Mouse (Mus musculus) kidney, embryonic 14.5 days (tissue): Measurements from ENCODE around the gene Uggt2. TPM values are rescaled to one million over a fixed set of nuclear protein-coding genes. Genes with fewer than 3 reads are reported as not detected.

Experiments
- ATAC-seq: fragments of 200-750 bp; cut with Nextera tagmentation; 2 replicates; pipeline ENCODE4 v1.8.0; 2017; ENCODE audit warnings: moderate number of reproducible peaks, mild to moderate bottlenecking, moderate TSS enrichment, moderate library complexity; ENCODE audit not compliant: low FRiP score, low TSS enrichment
- H3K27ac ChIP-seq: fragments of 300-500 bp; sonication (generic); 2 replicates; pipeline ENCODE4 v1.5.1; 2014; ENCODE audit warnings: low read depth, mild to moderate bottlenecking, low read length, moderate library complexity, mixed read lengths
- H3K27me3 ChIP-seq: fragments of 300-500 bp; sonication (generic); 2 replicates; pipeline ENCODE4 v1.6.1; 2014; ENCODE audit warnings: mild to moderate bottlenecking, low read length; ENCODE audit not compliant: control insufficient read depth, insufficient read depth
- H3K36me3 ChIP-seq: fragments of 300-500 bp; sonication (generic); 2 replicates; pipeline ENCODE4 v1.6.1; 2014; ENCODE audit warnings: low read length, mixed read lengths; ENCODE audit not compliant: control insufficient read depth, insufficient read depth
- H3K4me1 ChIP-seq: fragments of 300-500 bp; sonication (generic); 2 replicates; pipeline ENCODE4 v1.6.1; 2014; ENCODE audit warnings: low read length, mixed read lengths; ENCODE audit not compliant: control insufficient read depth, insufficient read depth
- H3K4me2 ChIP-seq: fragments of 300-500 bp; sonication (generic); replicated peaks from 2 replicates; pipeline ENCODE4 v1.6.1; 2014; ENCODE audit warnings: low read depth, mild to moderate bottlenecking, low read length
- H3K4me3 ChIP-seq: fragments of 300-500 bp; sonication (generic); 2 replicates; pipeline ENCODE4 v1.5.1; 2014; ENCODE audit warnings: mild to moderate bottlenecking, low read length
- H3K9ac ChIP-seq: fragments of 300-500 bp; sonication (generic); 2 replicates; pipeline ENCODE4 v1.6.1; 2014; ENCODE audit warnings: low read depth, mild to moderate bottlenecking, low read length, moderate library complexity
- H3K9me3 ChIP-seq: fragments of 300-500 bp; sonication (generic); 2 replicates; pipeline ENCODE4 v1.6.1; 2016; ENCODE audit warnings: low read length; ENCODE audit not compliant: control insufficient read depth
- WGBS: fragments of 180-500 bp; shearing (Covaris S2); extraction: QIAGEN DNeasy Blood & Tissue Kit; methylation state at CpG from one replicate; pipeline ENCODE4 v1.1.7; 2014; 5-methylcytosine and 5-hydroxymethylcytosine counted together
- polyA plus RNA-seq: library from polyadenylated mRNA; unstranded; fragments of >200 nt; fragmentation: Nextera tagmentation; extraction: Ambion mirVana; gene quantifications from 2 replicates; pipeline ENCODE4 v1.2.1, GENCODE M21; 2014

Gene Uggt2
- polyA plus RNA-seq = 12.5 and 18.1 TPM in 2 replicates

DNA sequence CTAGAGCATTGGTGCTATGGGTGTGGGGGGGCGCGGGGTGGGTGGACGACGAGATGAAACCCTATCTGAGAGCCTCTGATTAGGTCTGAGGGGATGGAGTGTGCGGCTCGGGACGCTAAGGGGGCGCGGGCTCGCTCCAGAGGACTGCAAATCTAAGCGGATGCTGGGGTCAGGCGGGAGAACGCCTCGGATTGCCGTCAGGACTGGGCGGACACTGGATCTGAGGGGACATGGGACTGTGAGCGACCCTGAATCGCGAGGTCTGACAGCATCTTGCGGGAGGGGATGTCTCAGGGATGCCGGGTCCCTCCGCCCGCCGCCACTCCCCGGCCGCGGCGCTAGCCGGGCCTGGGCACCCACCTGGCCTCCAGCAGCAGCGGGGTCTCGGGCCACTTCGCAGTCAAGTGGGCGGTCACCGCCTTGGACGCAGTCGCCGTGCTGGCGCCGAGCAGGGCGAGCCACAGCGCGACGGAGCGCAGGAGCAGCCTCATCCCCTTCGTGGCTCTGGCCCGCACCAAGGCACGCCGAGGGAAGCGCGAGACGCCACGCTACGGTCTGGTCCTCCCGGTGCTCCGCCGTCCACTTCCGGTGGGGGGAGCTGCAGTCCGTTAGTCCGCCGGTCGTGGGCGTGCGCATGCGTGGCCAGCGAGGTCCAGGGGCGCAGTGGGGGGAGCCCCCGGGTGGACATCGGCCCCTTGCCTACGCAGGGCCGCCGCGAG is at the start of gene Uggt2:
Uggt2 (minus strand) TSS at position 580 of the 719 bp plus-strand sequence.
- Histone ChIP-seq H3K4me3 (peak within 1 kb of the TSS; percentile 87), H3K9me3 (no peaks in the 10 kb centered on the region), H3K4me2 (peak within 1 kb of the TSS; percentile 87), H3K27ac (peak within 1 kb of the TSS; percentile 59), H3K9ac (peak within 1 kb of the TSS; percentile 86), H3K4me1 (peaks cover 10% of the 10 kb centered on the region; the same call in 1 of the 2 replicates), H3K27me3 (no peaks in the 10 kb centered on the region), H3K36me3 (no peaks in the 10 kb centered on the region; the same call in 1 of the 2 replicates)
- peak; percentile 96 for ATAC-seq
- WGBS = under 1% methylated on average over 67 of the region's 72 CpGs

DNA sequence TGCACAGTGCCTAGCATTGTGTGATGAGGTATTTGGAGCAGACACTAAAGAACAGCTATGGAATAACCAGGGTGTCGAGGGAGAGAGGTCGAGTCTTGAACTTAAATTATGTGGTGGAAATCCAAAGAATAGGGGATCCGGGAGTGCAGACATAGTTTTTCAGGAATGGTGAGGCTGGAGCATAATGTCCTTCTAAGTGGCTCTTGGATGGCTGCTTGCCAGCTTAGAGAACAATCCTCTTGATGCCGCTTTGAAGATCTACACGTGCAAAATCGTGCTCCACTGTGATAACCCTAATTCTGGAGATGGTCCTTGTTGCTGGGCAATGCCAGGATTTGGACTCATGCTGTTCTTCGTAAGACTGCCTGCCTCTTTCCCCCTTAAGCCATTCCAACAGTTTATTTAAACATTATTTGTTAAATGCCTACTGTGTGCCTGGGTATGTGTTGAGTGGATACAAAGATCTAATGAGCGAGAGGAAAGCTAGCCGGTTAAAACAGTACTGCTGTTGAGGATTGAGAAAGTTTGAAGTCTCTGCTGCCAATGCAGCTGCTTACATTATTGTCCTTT is 40.2 kb upstream of the Uggt2 start:
- H3K27ac ChIP-seq = no peak overlapping the region
- WGBS = 43% methylated on average over 9 of the region's 9 CpGs

GRCm38 (mm10) chr14:119138786-119139100 is 39.5 kb upstream of the Uggt2 start:
- no peak for ATAC-seq
- H3K27me3 ChIP-seq = peaks cover 42% of the 10 kb centered on the region
- H3K4me1 ChIP-seq = 0 out of 2 replicates have a peak, but pooled peaks cover 6% of the 10 kb centered on the region
- WGBS = 4% methylated on average over 19 of the region's 20 CpGs
- 0 out of 2 replicates have a peak overlapping the region, but pooled peaks have one; percentile 59 for H3K9ac ChIP-seq
- peak overlapping the region; percentile 63 for H3K4me3 ChIP-seq
- no peak overlapping the region for H3K27ac ChIP-seq
- no peaks in the 10 kb centered on the region for H3K36me3 ChIP-seq
- H3K4me2 ChIP-seq = peak overlapping the region; percentile 98
- no peaks in the 10 kb centered on the region for H3K9me3 ChIP-seq

More for the DNA sequence above, 40.2 kb upstream of the Uggt2 start:
- Histone ChIP-seq H3K4me3 (peak overlapping the region; percentile 63; the same call in 1 of the 2 replicates), H3K36me3 (no peaks in the 10 kb centered on the region), H3K9me3 (no peaks in the 10 kb centered on the region), H3K4me1 (0 out of 2 replicates have a peak, but pooled peaks cover 6% of the 10 kb centered on the region), H3K9ac (no peak overlapping the region), H3K4me2 (no peak overlapping the region), H3K27me3 (peaks cover 42% of the 10 kb centered on the region)
- no peak for ATAC-seq

- peak within 1 kb of the TSS; percentile 59 for H3K9ac ChIP-seq
- no peaks in the 10 kb centered on the region for H3K9me3 ChIP-seq
- peak within 1 kb of the TSS; percentile 63 for H3K4me3 ChIP-seq
- WGBS = under 1% methylated on average over 84 of the region's 100 CpGs
- H3K27ac ChIP-seq = no peak within 1 kb of the TSS
- H3K4me2 ChIP-seq = peak within 1 kb of the TSS; percentile 98
- H3K27me3 ChIP-seq = peaks cover 42% of the 10 kb centered on the region
- peak; percentile 71 for ATAC-seq
- H3K36me3 ChIP-seq = no peaks in the 10 kb centered on the region
- 0 out of 2 replicates have a peak, but pooled peaks cover 6% of the 10 kb centered on the region for H3K4me1 ChIP-seq
These were observed 38.9 kb upstream of the Uggt2 start, which contains the start of gene Hs6st3 for GRCm38 (mm10) chr14:119137906-119138785. Gene Hs6st3 (plus strand): TSS chr14:119138341.

GRCm38 (mm10) chr14:119137512-119137905 is 38.3 kb upstream of the Uggt2 start:
- Histone ChIP-seq H3K27ac (no peak overlapping the region), H3K9ac (peak overlapping the region; percentile 59), H3K27me3 (peaks cover 42% of the 10 kb centered on the region), H3K9me3 (no peaks in the 10 kb centered on the region), H3K4me3 (peak overlapping the region; percentile 63), H3K4me1 (0 out of 2 replicates have a peak, but pooled peaks cover 6% of the 10 kb centered on the region), H3K4me2 (peak overlapping the region; percentile 98), H3K36me3 (no peaks in the 10 kb centered on the region)
- ATAC-seq = peak; percentile 85
- WGBS = under 1% methylated on average over 38 of the region's 38 CpGs

DNA sequence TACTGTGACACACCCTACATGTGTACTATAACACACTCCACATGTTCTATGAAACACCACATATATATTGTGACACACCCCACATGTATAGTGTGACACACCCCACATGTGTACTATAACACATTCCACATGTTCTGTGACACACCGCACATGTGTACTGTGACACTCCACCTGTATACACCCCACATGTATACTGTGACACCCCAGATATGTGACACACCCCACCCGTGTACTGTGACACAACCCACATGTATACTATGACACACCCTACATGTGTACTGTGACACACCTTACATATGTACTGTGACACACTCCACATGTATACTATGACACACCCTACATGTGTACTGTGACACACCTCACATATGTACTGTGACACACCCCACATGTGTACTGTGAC is 28.1 kb upstream of the Uggt2 start:
- Histone ChIP-seq H3K27me3 (no peaks in the 10 kb centered on the region), H3K27ac (no peak overlapping the region), H3K4me2 (no peak overlapping the region), H3K9ac (no peak overlapping the region), H3K4me3 (no peak overlapping the region), H3K36me3 (no peaks in the 10 kb centered on the region), H3K9me3 (no peaks in the 10 kb centered on the region), H3K4me1 (no peaks in the 10 kb centered on the region)
- WGBS = 96% methylated on average over 2 of the region's 2 CpGs
- no peak for ATAC-seq

DNA sequence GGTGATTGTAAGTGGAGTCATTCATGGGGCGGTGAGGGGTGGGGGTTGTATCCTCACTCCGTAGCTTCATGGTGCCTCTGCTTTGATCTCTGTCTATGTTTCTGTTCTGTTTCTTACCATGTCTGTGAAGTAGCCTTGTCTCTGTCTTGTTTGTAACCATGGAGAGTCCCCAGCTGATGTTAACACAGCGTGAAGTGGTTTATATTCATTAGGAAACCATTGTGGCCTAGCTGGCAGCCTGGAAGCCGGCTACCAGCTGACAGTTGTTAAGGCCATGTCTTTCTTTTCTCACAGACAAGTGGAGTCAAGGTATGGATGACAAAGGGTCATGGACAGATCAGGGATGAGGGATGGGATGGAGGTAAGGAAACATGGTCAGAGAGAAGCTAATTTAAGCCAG is 26.6 kb upstream of the Uggt2 start:
- Histone ChIP-seq H3K4me1 (no peaks in the 10 kb centered on the region), H3K36me3 (no peaks in the 10 kb centered on the region), H3K4me2 (no peak overlapping the region), H3K9me3 (no peaks in the 10 kb centered on the region), H3K27me3 (no peaks in the 10 kb centered on the region), H3K9ac (no peak overlapping the region), H3K27ac (no peak overlapping the region), H3K4me3 (no peak overlapping the region)
- no peak for ATAC-seq
- 50% methylated on average over 4 of the region's 4 CpGs for WGBS

DNA sequence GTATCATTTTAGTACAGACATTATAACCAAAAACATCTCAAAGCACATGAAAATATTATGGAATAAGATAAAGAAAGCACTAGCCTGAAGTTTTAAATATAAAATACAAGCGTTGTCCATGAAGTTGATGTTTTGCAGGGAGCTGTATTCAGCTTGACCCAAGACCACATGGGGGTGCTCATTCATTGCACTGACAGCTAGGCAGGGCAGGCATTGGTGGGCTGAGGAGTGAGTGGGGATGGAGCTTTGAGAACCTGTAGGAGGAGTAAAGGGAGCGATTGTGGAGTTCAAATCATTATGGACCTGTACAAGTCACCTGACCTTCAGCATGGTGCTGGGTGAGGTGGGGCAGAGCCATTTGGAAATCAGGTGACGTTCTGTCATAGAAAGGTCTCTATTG is 24.8 kb upstream of the Uggt2 start:
- peak overlapping the region; percentile 53 for H3K4me2 ChIP-seq
- H3K4me1 ChIP-seq = no peaks in the 10 kb centered on the region
- no peaks in the 10 kb centered on the region for H3K27me3 ChIP-seq
- no peak overlapping the region for H3K27ac ChIP-seq
- no peaks in the 10 kb centered on the region for H3K36me3 ChIP-seq
- H3K4me3 ChIP-seq = peak overlapping the region; percentile 33
- no peaks in the 10 kb centered on the region for H3K9me3 ChIP-seq
- WGBS = 20% methylated on average over 3 of the region's 3 CpGs
- H3K9ac ChIP-seq = no peak overlapping the region
- peak; percentile 92 for ATAC-seq
